Mouse (Mus musculus) MEL (cell line): Measurements from ENCODE around the gene Ptger1. TPM values are rescaled to one million over a fixed set of nuclear protein-coding genes. Genes with fewer than 3 reads are reported as not detected.

Experiments
- DNase-seq: peaks from one replicate; pipeline ENCODE4 v3.0.0; 2011; ENCODE audit warnings: low read depth, low spot score
- H3K27ac ChIP-seq: 2 replicates; pipeline ENCODE4 v1.5.1; 2012; ENCODE audit warnings: low read depth, mild to moderate bottlenecking, control low read depth, low read length, moderate library complexity; ENCODE audit not compliant: control insufficient read depth
- H3K27me3 ChIP-seq, 2 experiments: fragments of 150-350 bp in 1 of 2; sonication (generic) in 1 of 2; 2 replicates each; pipeline ENCODE4 v1.6.1; 2012; ENCODE audit warnings: low read length in 2 of 2, mild to moderate bottlenecking in 2 of 2, improper control_type of control experiment in 1 of 2, moderate library complexity in 1 of 2; ENCODE audit not compliant: insufficient read depth in 2 of 2, control insufficient read depth in 1 of 2
- H3K36me3 ChIP-seq, 2 experiments: 2 replicates each; pipeline ENCODE4 v1.6.1; 2012 to 2014; ENCODE audit warnings: low read length in 2 of 2, improper control_type of control experiment in 1 of 2, inconsistent platforms in 1 of 2, mild to moderate bottlenecking in 1 of 2; ENCODE audit not compliant: insufficient read depth in 2 of 2, control insufficient read depth in 1 of 2
- H3K4me1 ChIP-seq, 2 experiments: fragments of 150-350 bp in 1 of 2; sonication (generic) in 1 of 2; 2 replicates each; pipeline ENCODE4 v1.6.1; 2012; ENCODE audit warnings: low read length in 2 of 2, improper control_type of control experiment in 1 of 2, mild to moderate bottlenecking in 1 of 2; ENCODE audit not compliant: insufficient read depth in 2 of 2, control insufficient read depth in 1 of 2
- H3K4me3 ChIP-seq, 2 experiments: fragments of 150-350 bp in 1 of 2; sonication (generic) in 1 of 2; 2 replicates each; pipeline ENCODE4 v1.5.1; 2012; ENCODE audit warnings: low read depth in 2 of 2, low read length in 2 of 2, mild to moderate bottlenecking in 2 of 2, moderate library complexity in 2 of 2, control low read depth in 1 of 2, improper control_type of control experiment in 1 of 2; ENCODE audit not compliant: control insufficient read depth in 1 of 2, insufficient read depth in 1 of 2
- H3K79me2 ChIP-seq: 2 replicates; pipeline ENCODE4 v1.6.1; 2012; ENCODE audit warnings: mild to moderate bottlenecking, low read length, moderate library complexity; ENCODE audit not compliant: control insufficient read depth, poor library complexity, insufficient read depth
- H3K9ac ChIP-seq: 2 replicates; pipeline ENCODE4 v1.6.1; 2012; ENCODE audit warnings: low read depth, mild to moderate bottlenecking, control low read depth, low read length, moderate library complexity; ENCODE audit not compliant: control insufficient read depth, poor library complexity, severe bottlenecking
- H3K9me3 ChIP-seq: fragments of 150-350 bp; sonication (generic); replicated peaks from 2 replicates; pipeline ENCODE4 v1.6.1; 2012; ENCODE audit warnings: mild to moderate bottlenecking, low read length, improper control_type of control experiment, moderate library complexity; ENCODE audit not compliant: insufficient read depth
- BHLHE40 ChIP-seq: IDR thresholded peaks from 2 replicates; pipeline ENCODE4 v1.6.1; 2012; ENCODE audit warnings: low read depth, mild to moderate bottlenecking, inconsistent platforms, low read length, improper control_type of control experiment, borderline replicate concordance
- CHD1 ChIP-seq: IDR thresholded peaks from 2 replicates; pipeline ENCODE4 v1.6.1; 2012; ENCODE audit warnings: low read depth, mild to moderate bottlenecking, inconsistent platforms, low read length, improper control_type of control experiment
- CHD2 ChIP-seq: IDR thresholded peaks from 2 replicates; pipeline ENCODE4 v1.6.1; 2011; ENCODE audit warnings: low read length, improper control_type of control experiment
- CTCF ChIP-seq, 3 experiments: IDR thresholded peaks in 2 of 3; conservative IDR thresholded peaks in 1 of 3; 2 replicates each; pipeline ENCODE4 v1.5.1; 2011 to 2012; ENCODE audit warnings: low read length in 3 of 3, low read depth in 2 of 3, mild to moderate bottlenecking in 2 of 3, improper control_type of control experiment in 1 of 3, inconsistent platforms in 1 of 3, mixed read lengths in 1 of 3, moderate library complexity in 1 of 3; ENCODE audit not compliant: control insufficient read depth in 1 of 3, insufficient read depth in 1 of 3, poor library complexity in 1 of 3, severe bottlenecking in 1 of 3
- E2F4 ChIP-seq: IDR thresholded peaks from 2 replicates; pipeline ENCODE4 v1.6.1; 2011; ENCODE audit warnings: low read depth, low read length, improper control_type of control experiment, borderline replicate concordance
- ELF1 ChIP-seq: IDR thresholded peaks from 2 replicates; pipeline ENCODE4 v1.6.1; 2014; ENCODE audit warnings: low read depth, mild to moderate bottlenecking, inconsistent platforms, low read length, improper control_type of control experiment, moderate library complexity
- EP300 ChIP-seq, 2 experiments: IDR thresholded peaks; 2 replicates each; pipeline ENCODE4 v1.6.1; 2011; ENCODE audit warnings: improper control_type of control experiment in 2 of 2, low read length in 2 of 2, low read depth in 1 of 2, mild to moderate bottlenecking in 1 of 2
- ETS1 ChIP-seq: IDR thresholded peaks from 2 replicates; pipeline ENCODE4 v1.6.1; 2012; ENCODE audit warnings: low read depth, mild to moderate bottlenecking, inconsistent platforms, low read length, improper control_type of control experiment, moderate library complexity
- GABPA ChIP-seq: IDR thresholded peaks from 2 replicates; pipeline ENCODE4 v1.6.1; 2012; ENCODE audit warnings: low read depth, mild to moderate bottlenecking, inconsistent platforms, low read length, improper control_type of control experiment, moderate library complexity
- HCFC1 ChIP-seq: IDR thresholded peaks from 2 replicates; pipeline ENCODE4 v1.6.1; 2012; ENCODE audit warnings: low read depth, mild to moderate bottlenecking, inconsistent platforms, low read length, improper control_type of control experiment, moderate library complexity
- KAT2A ChIP-seq: conservative IDR thresholded peaks from 2 replicates; pipeline ENCODE4 v1.6.1; 2012; ENCODE audit warnings: low read depth, low read length, improper control_type of control experiment, inconsistent platforms
- MAZ ChIP-seq: IDR thresholded peaks from 2 replicates; pipeline ENCODE4 v1.6.1; 2012; ENCODE audit warnings: low read depth, mild to moderate bottlenecking, inconsistent platforms, low read length, improper control_type of control experiment
- MEF2A ChIP-seq: IDR thresholded peaks from 2 replicates; pipeline ENCODE4 v1.6.1; 2014; ENCODE audit warnings: low read depth, mild to moderate bottlenecking, inconsistent platforms, low read length, improper control_type of control experiment; ENCODE audit not compliant: poor library complexity, insufficient replicate concordance, severe bottlenecking; ENCODE audit errors: extremely low read depth
- MYB ChIP-seq: IDR thresholded peaks from 2 replicates; pipeline ENCODE4 v1.6.1; 2011; ENCODE audit warnings: mild to moderate bottlenecking, low read depth, low read length, improper control_type of control experiment
- MYC ChIP-seq: IDR thresholded peaks from 2 replicates; pipeline ENCODE4 v1.6.1; 2011; ENCODE audit warnings: low read depth, mild to moderate bottlenecking, low read length, improper control_type of control experiment, moderate library complexity
- NELFE ChIP-seq: IDR thresholded peaks from 2 replicates; pipeline ENCODE4 v1.6.1; 2011; ENCODE audit warnings: low read depth, low read length, improper control_type of control experiment
- POLR2A ChIP-seq, 2 experiments: IDR thresholded peaks; 2 replicates each; pipeline ENCODE4 v1.6.1; 2011 to 2012; ENCODE audit warnings: low read length in 2 of 2, mild to moderate bottlenecking in 2 of 2, control low read depth in 1 of 2, improper control_type of control experiment in 1 of 2, low read depth in 1 of 2, moderate library complexity in 1 of 2; ENCODE audit not compliant: control insufficient read depth in 1 of 2, insufficient read depth in 1 of 2, poor library complexity in 1 of 2
- POLR2AphosphoS2 ChIP-seq: IDR thresholded peaks from 2 replicates; pipeline ENCODE4 v1.6.1; 2011; ENCODE audit warnings: low read length, improper control_type of control experiment
- POLR2AphosphoS5 ChIP-seq: IDR thresholded peaks from 2 replicates; pipeline ENCODE4 v1.6.1; 2012; ENCODE audit warnings: low read depth, borderline replicate concordance, mild to moderate bottlenecking, inconsistent platforms, low read length, moderate library complexity, mixed read lengths
- RCOR1 ChIP-seq: IDR thresholded peaks from 2 replicates; pipeline ENCODE4 v1.6.1; 2012; ENCODE audit warnings: low read depth, mild to moderate bottlenecking, inconsistent platforms, low read length, improper control_type of control experiment
- SMC3 ChIP-seq: IDR thresholded peaks from 2 replicates; pipeline ENCODE4 v1.6.1; 2011; ENCODE audit warnings: low read depth, low read length, improper control_type of control experiment
- TAL1 ChIP-seq: IDR thresholded peaks from 2 replicates; pipeline ENCODE4 v1.6.1; 2012; ENCODE audit warnings: mild to moderate bottlenecking, inconsistent platforms, low read length, moderate library complexity, mixed read lengths
- TBP ChIP-seq: IDR thresholded peaks from 2 replicates; pipeline ENCODE4 v1.8.0; 2011; ENCODE audit warnings: low read depth, low read length, improper control_type of control experiment
- UBTF ChIP-seq: IDR thresholded peaks from 2 replicates; pipeline ENCODE4 v1.6.1; 2012; ENCODE audit warnings: low read depth, mild to moderate bottlenecking, inconsistent platforms, low read length, improper control_type of control experiment, moderate library complexity, borderline replicate concordance; ENCODE audit not compliant: insufficient read depth
- USF1 ChIP-seq: IDR thresholded peaks from 2 replicates; pipeline ENCODE4 v1.6.1; 2014; ENCODE audit warnings: low read depth, mild to moderate bottlenecking, inconsistent platforms, low read length, improper control_type of control experiment, moderate library complexity
- ZKSCAN1 ChIP-seq: IDR thresholded peaks from 2 replicates; pipeline ENCODE4 v1.6.1; 2012; ENCODE audit warnings: low read depth, mild to moderate bottlenecking, inconsistent platforms, low read length, improper control_type of control experiment, moderate library complexity
- ZMIZ1 ChIP-seq: IDR thresholded peaks from 2 replicates; pipeline ENCODE4 v1.6.1; 2012; ENCODE audit warnings: low read depth, mild to moderate bottlenecking, inconsistent platforms, low read length, improper control_type of control experiment, moderate library complexity
- ZNF384 ChIP-seq: IDR thresholded peaks from 2 replicates; pipeline ENCODE4 v1.6.1; 2012; ENCODE audit warnings: low read depth, mild to moderate bottlenecking, inconsistent platforms, low read length, improper control_type of control experiment
- polyA plus RNA-seq, 2 experiments: library from polyadenylated mRNA; stranded (reverse) in 1 of 2; unstranded in 1 of 2; fragments of >175 nt in 1 of 2; fragments of >200 nt in 1 of 2; gene quantifications; 2 replicates each; pipeline versions ENCODE4 v1.2.1 to v1.2.4; 2012; ENCODE audit warnings: low replicate concordance in 2 of 2, low read depth in 1 of 2; ENCODE audit not compliant: insufficient read length in 2 of 2, insufficient read depth in 1 of 2, missing spikeins in 1 of 2
- total RNA-seq: library from RNA; depleted of rRNA; stranded (reverse); fragments of 300-350 nt; gene quantifications from 2 replicates; pipeline ENCODE4 v1.2.3, GENCODE M21; 2012

Gene Ptger1
- total and polyA plus RNA-seq, 3 experiments: 3.1 to 4.0 TPM; not detected in 1

DNA sequence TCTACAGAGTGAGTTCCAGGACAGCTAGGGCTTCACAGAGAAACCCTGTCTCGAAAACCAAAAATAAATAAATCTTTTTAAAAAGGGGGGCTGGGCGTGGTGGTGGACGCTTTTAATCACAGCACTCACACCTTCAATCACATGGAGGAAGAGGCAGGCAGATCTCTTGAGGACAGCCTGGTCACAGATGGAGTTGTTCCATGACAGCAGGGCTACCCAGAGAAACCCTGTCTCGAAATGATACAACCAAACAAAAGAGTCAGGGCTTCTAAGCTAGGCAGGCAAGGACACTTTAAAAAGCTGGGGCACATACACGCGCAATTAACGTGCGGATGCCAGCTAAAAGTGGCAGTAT, 48.2 kb downstream of the Ptger1 start:
- peaks cover 45% of the 10 kb centered on the region for H3K79me2 ChIP-seq
- H3K9ac ChIP-seq: peak overlapping the region; percentile 49
- H3K36me3 ChIP-seq: peaks cover 6 to 15% of the 10 kb centered on the region in 2 experiments
- peak overlapping the region; percentile 29 to 31; a peak in 2 of 4 replicates for H3K4me3 ChIP-seq
- TF ChIP-seq EP300 (IDR thresholded peaks at IDR 0.05; ENCODE audit: low read depth in 1 of 2, low read length in 2 of 2) (no peak), UBTF (no peak), ZKSCAN1 (no peak), MYB (no peak), ZMIZ1 (peak; percentile 20; the same call in 1 of the 2 replicates), KAT2A (no peak), POLR2A (IDR thresholded peaks at IDR 0.05; ENCODE audit: control insufficient read depth in 1 of 2, insufficient read depth in 1 of 2, low read depth in 1 of 2, low read length in 2 of 2, poor library complexity in 1 of 2) (0 out of 4 replicates have a peak, but pooled peaks of 1 of the 2 experiments have one; percentile 4), RCOR1 (0 out of 2 replicates have a peak, but pooled peaks have one; percentile 10)
- TF ChIP-seq, all 39 proteins: peak for 3
- H3K27ac ChIP-seq: peak overlapping the region; percentile 44; the same call in 1 of the 2 replicates
- DNase-seq: no peak
- H3K27me3 ChIP-seq: no peaks in the 10 kb centered on the region
- H3K4me1 ChIP-seq: peaks cover 7 to 12% of the 10 kb centered on the region in 2 experiments
- H3K9me3 ChIP-seq: no peaks in the 10 kb centered on the region

DNA sequence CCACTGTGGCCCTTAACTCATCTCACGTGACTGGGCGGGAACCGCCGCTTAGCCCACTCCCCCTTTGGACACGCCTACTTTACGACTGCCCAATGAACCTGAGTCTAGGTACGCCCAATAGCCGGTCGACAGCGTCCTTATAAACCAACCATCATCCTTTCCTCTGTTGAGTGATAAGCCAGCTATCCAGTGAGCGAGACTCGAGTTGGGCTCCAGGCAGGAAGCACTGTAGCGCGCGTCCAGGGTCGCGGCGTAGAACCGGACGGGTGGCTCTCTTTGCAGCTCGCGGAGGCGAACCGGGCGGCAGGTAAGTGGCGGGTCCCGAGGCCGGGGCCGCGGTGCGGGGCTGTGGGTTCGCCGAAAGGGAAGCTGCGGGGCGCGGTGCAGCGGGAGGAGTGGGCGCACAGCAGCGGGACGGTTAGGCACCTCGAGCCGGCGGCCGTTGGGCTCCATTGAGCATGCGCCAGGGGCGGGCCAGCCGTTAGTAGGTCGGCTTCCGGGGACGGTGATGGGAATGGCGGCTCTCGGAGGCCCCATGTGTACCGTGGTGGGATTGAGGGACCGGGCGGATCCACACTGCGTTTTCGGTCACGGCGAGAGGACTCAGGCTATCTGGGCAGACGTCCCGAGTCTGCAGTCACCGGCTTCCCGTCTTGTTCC, 48.7 kb downstream of the Ptger1 start, which contains the start of gene Ddx39:
TSS of gene Ddx39 (plus strand) at position 147 of the 660 bp plus-strand sequence.
- peak within 1 kb of the TSS; percentile 95 for H3K9ac ChIP-seq
- H3K79me2 ChIP-seq: peaks cover 47% of the 10 kb centered on the region
- H3K9me3 ChIP-seq: no peaks in the 10 kb centered on the region
- H3K36me3 ChIP-seq: peaks cover 8 to 15% of the 10 kb centered on the region in 2 experiments
- H3K4me3 ChIP-seq: peak within 1 kb of the TSS; percentile 89 to 99
- peak; percentile 99 for DNase-seq
- H3K4me1 ChIP-seq: peaks cover 7 to 12% of the 10 kb centered on the region in 2 experiments
- H3K27me3 ChIP-seq: no peaks in the 10 kb centered on the region
- peak within 1 kb of the TSS; percentile 87 for H3K27ac ChIP-seq
- peak in 1 of 2 experiments; percentile 34; a peak in 2 of 4 replicates for TF ChIP-seq EP300 (IDR thresholded peaks at IDR 0.05; ENCODE audit: low read depth in 1 of 2, low read length in 2 of 2)
- peak; percentile 95 for TF ChIP-seq MYB
- TF ChIP-seq MAZ: no peak
- peak; percentile 82 for TF ChIP-seq CHD2
- TF ChIP-seq POLR2AphosphoS2: peak; percentile 92
- no peak; the same call in 1 of the 2 replicates for TF ChIP-seq POLR2AphosphoS5
- no peak for TF ChIP-seq ZNF384
- no peak for TF ChIP-seq CHD1
- peak; percentile 70; the same call in 1 of the 2 replicates for TF ChIP-seq MYC
- TF ChIP-seq ZMIZ1: peak; percentile 2
- peak; percentile 81 for TF ChIP-seq HCFC1
- TF ChIP-seq SMC3: no peak
- TF ChIP-seq CTCF (IDR thresholded peaks at IDR 0.05 in 2 of 3, conservative IDR thresholded peaks at IDR 0.05 in 1 of 3; ENCODE audit: control insufficient read depth in 1 of 3, insufficient read depth in 1 of 3, low read depth in 2 of 3, low read length in 3 of 3, poor library complexity in 1 of 3, severe bottlenecking in 1 of 3): no peak
- peak; percentile 96 for TF ChIP-seq USF1
- TF ChIP-seq NELFE: peak; percentile 95
- no peak for TF ChIP-seq E2F4
- peak; percentile 76 for TF ChIP-seq ELF1
- TF ChIP-seq POLR2A (IDR thresholded peaks at IDR 0.05; ENCODE audit: control insufficient read depth in 1 of 2, insufficient read depth in 1 of 2, low read depth in 1 of 2, low read length in 2 of 2, poor library complexity in 1 of 2): peak; percentile 88 to 98
- TF ChIP-seq KAT2A: no peak
- TF ChIP-seq GABPA: no peak
- no peak for TF ChIP-seq MEF2A
- TF ChIP-seq TAL1: no peak
- TF ChIP-seq UBTF: no peak
- TF ChIP-seq ETS1: no peak
- peak; percentile 90 for TF ChIP-seq TBP
- peak; percentile 99; the same call in 1 of the 2 replicates for TF ChIP-seq BHLHE40
